Mouse (Mus musculus): ENCODE results near the gene Pmch.

The Pmch gene

DNA sequence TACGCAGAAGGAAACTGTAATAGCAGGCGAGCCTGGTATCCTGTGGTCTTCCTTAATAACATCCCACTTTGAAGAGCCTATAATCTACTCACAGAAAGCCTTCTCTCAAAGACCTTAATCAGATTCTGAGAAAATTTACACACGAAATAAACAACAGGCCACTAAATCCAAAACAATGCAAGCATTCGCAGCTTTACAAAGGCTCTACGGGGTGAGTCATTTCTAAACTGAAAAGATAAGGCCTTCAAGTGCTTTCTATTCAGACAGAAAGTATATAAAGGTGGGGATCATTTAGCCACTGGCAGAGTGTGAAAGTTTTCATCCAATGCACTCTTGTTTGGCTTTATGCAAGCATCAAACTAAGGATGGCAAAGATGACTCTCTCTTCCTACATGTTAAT is at the start of gene Pmch:
TSS of gene Pmch (plus strand) at position 301 of the 400 bp plus-strand sequence.
- ChIA-PET CTCF (no interaction called here), POLR2A (interaction anchor here in 1 of 4 experiments (0.7 kb wide), 1 partner anchor 11 kb away, joined by 3 read pairs; no protein-coding TSS in a partner anchor)

DNA sequence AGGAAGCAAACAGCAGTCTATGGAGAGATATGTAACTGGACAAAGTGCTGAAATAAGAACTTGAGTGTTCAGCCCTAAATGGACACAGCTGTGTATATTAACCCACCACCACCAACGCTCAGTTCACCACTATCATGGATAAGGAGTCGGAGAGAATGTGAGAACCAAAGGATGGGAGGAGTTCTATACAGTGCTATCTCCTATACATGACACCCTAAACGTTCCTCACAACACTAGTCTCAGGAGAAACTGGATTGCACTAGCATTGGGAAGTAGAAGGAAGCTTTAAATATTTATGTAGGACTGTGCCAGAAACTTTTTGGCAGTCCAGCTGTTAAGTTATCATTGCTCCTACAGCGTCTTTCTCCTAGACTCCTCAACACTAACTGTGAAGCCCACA is 46.6 kb upstream of the Pmch start:
- ChIA-PET POLR2A (interaction anchor here in 1 of 4 experiments (0.9 kb wide), 1 partner anchor 36 kb away, joined by 3 read pairs; no protein-coding TSS in a partner anchor), CTCF (interaction anchor here in 2 of 4 experiments (0.5 to 1.2 kb wide), 2 partner anchors 72 to 492 kb away, joined by 3 to 4 read pairs; no protein-coding TSS in a partner anchor)

DNA sequence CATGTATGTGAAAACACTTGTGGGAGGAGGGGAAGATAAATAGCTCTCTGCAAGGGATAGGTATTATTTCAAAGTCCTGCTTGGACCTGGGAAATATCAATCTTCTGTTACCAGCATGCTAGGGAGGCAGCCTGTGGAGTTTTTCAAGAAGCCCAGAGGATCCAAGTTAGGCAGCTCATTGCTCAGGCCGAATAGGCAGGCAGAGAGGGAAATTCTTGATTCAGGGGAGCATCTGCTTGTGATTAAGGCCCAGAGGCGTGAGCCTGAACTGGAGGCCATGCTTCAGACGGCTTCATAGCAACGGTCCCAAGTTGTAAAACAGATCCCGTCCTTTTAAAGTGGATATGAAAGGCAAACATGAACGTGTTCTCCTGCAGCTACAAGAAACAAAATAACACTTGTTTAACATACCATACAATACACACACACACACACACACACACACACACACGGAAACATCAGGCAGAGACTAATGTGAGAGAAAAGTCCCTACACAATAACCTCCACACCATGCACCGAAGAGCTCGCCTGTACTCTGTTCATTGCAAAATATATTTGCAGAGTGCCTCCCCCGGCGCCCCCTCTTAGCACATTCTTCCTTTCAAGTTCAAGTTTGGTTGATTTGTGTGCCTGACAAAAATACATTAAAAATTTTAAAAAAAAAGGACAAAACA is 44.6 kb upstream of the Pmch start:
- ChIA-PET CTCF (interaction anchor here in 2 of 4 experiments (0.6 to 0.8 kb wide), 2 partner anchors 121 to 296 kb away, joined by 3 read pairs; no protein-coding TSS in a partner anchor), POLR2A (no interaction called here)

DNA sequence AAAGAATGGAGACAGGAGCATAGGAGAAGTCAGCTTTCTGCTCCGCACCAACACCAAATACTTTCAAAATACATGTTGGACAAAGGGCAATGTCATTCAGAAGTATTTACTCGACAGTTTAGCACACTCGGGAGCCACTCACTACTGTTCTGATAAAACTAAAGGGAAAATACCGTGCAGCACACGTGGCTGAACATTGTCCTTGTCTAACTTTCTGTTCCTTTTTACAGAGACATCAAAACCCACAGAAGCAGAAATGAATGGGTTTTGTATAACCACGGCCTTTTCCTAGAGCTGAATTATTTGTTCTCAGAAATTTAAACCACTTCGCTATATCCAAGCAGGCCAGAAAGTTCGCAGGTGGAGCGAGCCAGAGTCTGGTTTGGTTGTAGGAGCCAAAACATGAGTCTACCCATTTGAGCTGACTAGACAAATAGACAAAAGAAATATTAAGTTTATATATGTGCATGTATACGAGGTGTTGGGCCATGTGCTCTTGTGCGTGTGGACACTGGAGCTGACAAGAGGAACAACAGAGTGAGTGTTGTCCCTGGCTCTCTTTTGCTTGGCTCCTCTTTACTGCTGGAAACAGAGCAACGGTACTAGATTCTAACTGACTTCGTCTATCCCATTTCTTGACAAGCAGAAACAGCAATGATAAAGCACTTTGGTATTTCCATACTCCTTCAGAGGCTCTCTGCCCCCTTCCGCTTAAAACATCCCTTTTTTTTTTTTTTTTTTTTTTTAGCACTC is 36.5 kb upstream of the Pmch start:
- POLR2A ChIA-PET = no interaction called here
- CTCF ChIA-PET = no interaction called here

DNA sequence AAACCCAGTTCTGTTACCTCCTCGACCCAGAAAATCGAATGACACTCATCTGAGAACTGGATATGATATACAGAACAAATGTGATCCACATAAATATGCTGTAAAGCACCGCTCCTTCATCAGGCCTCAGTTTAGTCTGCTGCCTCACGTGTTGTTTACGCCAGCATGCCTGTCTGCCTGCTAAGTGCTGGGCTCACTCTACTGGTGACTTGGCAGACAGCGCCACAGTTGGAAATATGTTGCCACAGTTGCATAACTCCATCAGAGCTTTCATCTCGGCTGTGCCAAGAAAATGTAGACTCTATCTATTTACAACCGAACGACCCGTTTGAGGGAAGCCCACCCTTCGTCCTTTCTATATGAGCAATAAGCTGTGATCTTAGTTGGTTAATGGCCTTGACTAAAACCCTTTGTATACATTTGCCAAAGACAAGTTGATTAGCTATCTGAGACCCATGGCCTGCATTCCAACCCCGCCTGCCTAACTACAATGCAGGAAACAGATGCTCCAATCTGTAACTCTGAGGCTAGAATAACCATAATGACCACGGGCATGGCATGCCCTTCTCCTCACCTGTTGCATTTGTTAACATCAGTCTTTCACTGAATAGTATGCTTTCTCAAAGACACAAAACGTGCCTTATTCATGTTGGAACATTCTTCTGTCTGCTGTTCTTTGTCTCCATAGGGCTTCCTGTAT is 33.8 kb upstream of the Pmch start:
- ChIA-PET POLR2A (no interaction called here), CTCF (interaction anchor here in 1 of 4 experiments (2.1 kb wide), 1 partner anchor 270 kb away, joined by 5 read pairs; no protein-coding TSS in a partner anchor)

DNA sequence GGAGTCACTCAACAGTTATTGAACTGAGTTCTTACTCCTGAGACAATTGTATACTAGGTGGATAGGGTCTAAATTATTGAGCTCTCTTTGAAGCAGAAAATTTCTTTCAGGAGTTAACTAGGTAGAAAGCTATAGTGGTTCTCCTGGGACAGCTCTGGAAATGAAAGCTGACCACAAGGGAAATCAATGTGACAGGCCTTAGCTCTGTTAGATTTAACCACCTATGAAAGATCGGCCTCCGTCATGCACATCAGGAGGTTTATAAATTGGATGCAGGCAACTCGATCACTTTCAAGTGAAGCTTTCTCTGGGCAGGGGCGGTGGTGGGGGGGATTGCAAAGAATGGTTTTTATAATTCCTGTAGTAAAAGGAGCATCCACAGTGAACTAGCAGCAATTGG is 27.4 kb upstream of the Pmch start:
- CTCF ChIA-PET = no interaction called here
- POLR2A ChIA-PET = no interaction called here

DNA sequence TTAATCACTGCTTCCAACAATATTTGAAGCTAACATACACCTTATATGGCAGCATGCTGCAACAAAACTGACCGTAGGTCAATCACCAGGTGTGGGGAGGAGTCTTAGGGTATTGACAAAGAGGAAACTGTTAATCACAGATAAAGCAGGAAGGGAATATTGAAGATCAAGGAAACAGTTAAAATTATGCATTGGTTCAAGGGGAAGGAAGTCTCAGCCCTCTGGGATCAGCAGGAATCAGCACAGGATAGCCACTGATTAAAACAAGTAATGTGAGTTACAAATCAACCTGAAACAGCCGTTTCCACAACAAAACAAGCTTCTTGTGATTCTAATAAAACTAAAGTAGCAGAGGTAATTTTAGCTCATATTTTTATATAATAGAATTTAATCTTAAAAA is 26.0 kb upstream of the Pmch start:
- POLR2A ChIA-PET = interaction anchor here in 1 of 4 experiments (1.1 kb wide), 1 partner anchor 283 kb away, joined by 3 read pairs; no protein-coding TSS in a partner anchor
- CTCF ChIA-PET = no interaction called here

DNA sequence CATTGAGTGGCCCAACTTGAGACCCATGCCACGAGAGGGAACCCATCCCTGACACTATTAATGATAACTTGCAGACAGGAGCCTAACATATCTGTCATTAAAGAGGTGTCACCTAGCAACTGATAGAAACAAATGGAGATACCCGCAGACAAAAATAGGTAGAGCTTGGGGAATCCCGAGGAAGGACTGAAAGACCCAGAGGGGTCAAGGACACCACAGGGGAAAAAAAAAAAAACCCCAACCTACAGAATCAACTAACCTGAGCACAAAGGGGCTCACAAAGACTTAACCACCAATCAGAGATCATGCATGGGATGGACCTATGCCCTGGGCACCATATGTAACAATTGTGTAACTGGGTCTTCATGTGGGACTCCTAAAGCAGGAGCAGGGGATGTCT is 23.5 kb upstream of the Pmch start:
- ChIA-PET POLR2A (no interaction called here), CTCF (no interaction called here)

DNA sequence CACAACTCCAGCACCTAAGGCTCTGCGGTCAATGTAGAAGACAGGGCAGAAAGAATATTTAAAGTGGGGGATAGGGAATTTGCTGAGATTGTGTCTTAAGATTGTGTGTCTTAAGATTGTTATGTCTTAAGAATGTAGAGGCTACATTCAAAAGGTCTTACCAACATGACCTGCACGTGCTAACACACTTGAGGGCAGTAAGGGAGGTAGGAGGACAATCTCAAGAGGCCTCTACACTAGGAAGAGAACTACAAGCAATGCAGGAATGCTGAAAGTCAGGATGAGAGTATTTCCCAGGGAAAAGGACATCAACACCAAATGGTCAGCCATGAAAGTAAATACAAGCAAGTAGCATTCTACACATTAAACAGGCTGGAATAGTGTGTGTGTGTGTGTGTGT is 15.3 kb downstream of the Pmch start:
- POLR2A ChIA-PET = no interaction called here

DNA sequence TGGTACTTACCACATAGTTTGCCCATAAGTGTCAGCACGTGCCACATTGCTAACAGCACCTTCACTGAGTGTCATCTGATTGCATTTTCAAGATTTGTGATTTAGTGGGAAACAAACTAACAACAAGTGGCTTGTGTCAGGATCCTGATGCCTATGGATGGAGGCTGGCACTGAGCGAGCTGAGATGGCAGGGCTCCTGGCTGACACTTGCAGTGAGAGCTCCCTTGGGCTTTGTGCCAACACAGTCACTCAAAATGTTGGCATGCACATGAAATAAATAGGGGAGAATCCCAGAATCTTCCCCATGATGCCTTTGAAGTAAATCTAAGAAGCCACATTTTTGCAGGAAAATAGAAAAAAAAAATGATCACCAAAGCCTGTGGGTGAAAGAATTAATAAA is 22.4 kb downstream of the Pmch start:
- CTCF ChIA-PET = no interaction called here

More for the DNA sequence above, 15.3 kb downstream of the Pmch start:
- CTCF ChIA-PET = no interaction called here

DNA sequence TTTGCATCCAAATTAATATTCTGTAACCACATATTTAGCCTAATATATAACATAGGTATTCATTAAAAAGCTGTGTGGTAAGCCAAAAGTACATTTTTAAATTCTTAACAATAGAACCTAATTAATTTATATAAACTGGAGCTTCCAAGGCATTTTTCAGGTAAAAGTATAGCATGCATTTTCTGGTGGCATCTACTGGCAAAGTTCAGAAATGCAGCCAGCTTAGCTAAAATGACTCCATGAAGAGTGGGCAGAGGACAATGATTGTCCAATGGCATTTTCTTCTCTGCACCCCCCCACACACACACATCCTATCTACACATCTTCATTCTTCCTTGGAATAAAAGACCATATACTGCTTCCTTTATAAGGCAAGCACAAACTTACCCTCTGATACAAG is 28.8 kb downstream of the Pmch start:
- ChIA-PET CTCF (interaction anchor here in 1 of 4 experiments (0.6 kb wide), 1 partner anchor 264 kb away, joined by 4 read pairs; no protein-coding TSS in a partner anchor), POLR2A (no interaction called here)

More for the DNA sequence above, 22.4 kb downstream of the Pmch start:
- POLR2A ChIA-PET = no interaction called here

DNA sequence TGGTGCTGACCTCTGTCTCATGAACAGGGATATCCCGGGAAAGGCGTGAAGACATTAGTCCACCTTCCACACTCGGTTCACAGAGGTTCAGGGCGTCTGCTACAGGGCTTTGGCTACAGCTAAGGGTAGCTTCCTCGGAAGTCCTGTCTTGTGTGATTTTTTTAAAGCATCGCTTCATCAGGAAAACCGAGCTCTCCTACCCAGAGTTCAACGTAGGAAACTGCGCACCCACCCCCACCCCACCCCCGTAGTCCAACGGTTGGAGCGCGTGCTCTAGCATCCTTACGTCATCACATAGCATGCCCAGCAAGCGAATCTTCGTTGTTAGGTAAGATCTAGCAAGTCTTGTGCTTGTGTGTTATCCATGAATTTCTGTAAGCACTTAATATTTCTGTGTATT is 44.8 kb downstream of the Pmch start:
- CTCF ChIA-PET = no interaction called here
- POLR2A ChIA-PET = interaction anchor here in 3 of 4 experiments (0.7 to 1.7 kb wide), 4 partner anchors 9 to 24 kb away, joined by 3 to 5 read pairs (median 4); no protein-coding TSS in a partner anchor

Measured in embryonic stem cell, embryonic (primary cell).